Mouse (Mus musculus): ENCODE results near the gene Snd1. TPM values are rescaled to one million over a fixed set of nuclear protein-coding genes. Genes with fewer than 3 reads are reported as not detected.
A peak's percentile ranks its signal among the peaks of the same experiment; 100 is the strongest.

The Snd1 gene
- polyA plus RNA-seq, 2 experiments = 104 to 120 TPM

GRCm38 (mm10) chr6:28854598-28854997, 379.7 kb downstream of the Snd1 start:
- no peaks in the 10 kb centered on the region for H3K36me3 ChIP-seq (ENCODE audit: control insufficient read depth, insufficient read depth, low read length)
- DNase-seq (ENCODE audit: low spot score) (no peak), ATAC-seq (ENCODE audit: low FRiP score, low read depth) (no peak)
- H3K4me2 ChIP-seq (replicated peaks; ENCODE audit: low read depth, low read length, severe bottlenecking) = peak overlapping the region; percentile 7; the same call in 1 of the 2 replicates
- no peaks in the 10 kb centered on the region for H3K27me3 ChIP-seq (ENCODE audit: control insufficient read depth, insufficient read depth, low read length)
- H3K9ac ChIP-seq (ENCODE audit: low read depth, low read length, severe bottlenecking) = no peak overlapping the region
- no peak overlapping the region for H3K4me3 ChIP-seq (replicated peaks; ENCODE audit: low read length)
- peaks cover 42% of the 10 kb centered on the region for H3K4me1 ChIP-seq (ENCODE audit: control insufficient read depth, insufficient read depth, low read length)
- H3K27ac ChIP-seq (replicated peaks; ENCODE audit: low read depth, low read length) = no peak overlapping the region
- WGBS = 17% methylated on average over 8 of the region's 8 CpGs
- TF ChIP-seq POLR2A (IDR thresholded peaks at IDR 0.05; ENCODE audit: borderline replicate concordance, extremely low read depth, insufficient read depth, insufficient read length) = no peak
- no peaks in the 10 kb centered on the region for H3K9me3 ChIP-seq (ENCODE audit: control insufficient read depth, low read length)

- Histone ChIP-seq H3K27me3 (ENCODE audit: control insufficient read depth, insufficient read depth, low read length) (no peaks in the 10 kb centered on the region), H3K36me3 (ENCODE audit: control insufficient read depth, insufficient read depth, low read length) (no peaks in the 10 kb centered on the region), H3K4me2 (replicated peaks; ENCODE audit: low read depth, low read length, severe bottlenecking) (no peak overlapping the region), H3K4me3 (replicated peaks; ENCODE audit: low read length) (no peak overlapping the region), H3K4me1 (ENCODE audit: control insufficient read depth, insufficient read depth, low read length) (peaks cover 42% of the 10 kb centered on the region), H3K9me3 (ENCODE audit: control insufficient read depth, low read length) (no peaks in the 10 kb centered on the region), H3K9ac (ENCODE audit: low read depth, low read length, severe bottlenecking) (no peak overlapping the region), H3K27ac (replicated peaks; ENCODE audit: low read depth, low read length) (no peak overlapping the region)
- ATAC-seq (ENCODE audit: low FRiP score, low read depth) = no peak
- DNase-seq (ENCODE audit: low spot score) = no peak
- 21% methylated on average over 3 of the region's 3 CpGs for WGBS
- no peak for TF ChIP-seq POLR2A (IDR thresholded peaks at IDR 0.05; ENCODE audit: borderline replicate concordance, extremely low read depth, insufficient read depth, insufficient read length)
Observed at GRCm38 (mm10) chr6:28855442-28855841, 380.5 kb downstream of the Snd1 start.

GRCm38 (mm10) chr6:28856789-28857188, 381.9 kb downstream of the Snd1 start:
- H3K4me3 ChIP-seq (replicated peaks; ENCODE audit: low read length) = no peak overlapping the region
- no peak overlapping the region for H3K27ac ChIP-seq (replicated peaks; ENCODE audit: low read depth, low read length)
- H3K9me3 ChIP-seq (ENCODE audit: control insufficient read depth, low read length) = no peaks in the 10 kb centered on the region
- no peaks in the 10 kb centered on the region for H3K27me3 ChIP-seq (ENCODE audit: control insufficient read depth, insufficient read depth, low read length)
- DNase-seq (ENCODE audit: low spot score) (no peak), ATAC-seq (ENCODE audit: low FRiP score, low read depth) (no peak)
- no peak overlapping the region for H3K9ac ChIP-seq (ENCODE audit: low read depth, low read length, severe bottlenecking)
- WGBS = 80% methylated on average over 4 of the region's 4 CpGs
- H3K4me1 ChIP-seq (ENCODE audit: control insufficient read depth, insufficient read depth, low read length) = peaks cover 42% of the 10 kb centered on the region
- H3K4me2 ChIP-seq (replicated peaks; ENCODE audit: low read depth, low read length, severe bottlenecking) = no peak overlapping the region
- H3K36me3 ChIP-seq (ENCODE audit: control insufficient read depth, insufficient read depth, low read length) = no peaks in the 10 kb centered on the region
- no peak for TF ChIP-seq POLR2A (IDR thresholded peaks at IDR 0.05; ENCODE audit: borderline replicate concordance, extremely low read depth, insufficient read depth, insufficient read length)

- no peak for TF ChIP-seq POLR2A (IDR thresholded peaks at IDR 0.05; ENCODE audit: borderline replicate concordance, extremely low read depth, insufficient read depth, insufficient read length)
- Histone ChIP-seq H3K4me2 (replicated peaks; ENCODE audit: low read depth, low read length, severe bottlenecking) (no peak overlapping the region), H3K36me3 (ENCODE audit: control insufficient read depth, insufficient read depth, low read length) (no peaks in the 10 kb centered on the region), H3K4me1 (ENCODE audit: control insufficient read depth, insufficient read depth, low read length) (peaks cover 39% of the 10 kb centered on the region), H3K9me3 (ENCODE audit: control insufficient read depth, low read length) (no peaks in the 10 kb centered on the region), H3K27ac (replicated peaks; ENCODE audit: low read depth, low read length) (no peak overlapping the region), H3K4me3 (replicated peaks; ENCODE audit: low read length) (no peak overlapping the region), H3K27me3 (ENCODE audit: control insufficient read depth, insufficient read depth, low read length) (no peaks in the 10 kb centered on the region), H3K9ac (ENCODE audit: low read depth, low read length, severe bottlenecking) (no peak overlapping the region)
- 75% methylated on average over 2 of the region's 2 CpGs for WGBS
- ATAC-seq (ENCODE audit: low FRiP score, low read depth) (no peak), DNase-seq (ENCODE audit: low spot score) (peak; percentile 45)
Observed at GRCm38 (mm10) chr6:28857198-28858180, 382.6 kb downstream of the Snd1 start.

- Histone ChIP-seq H3K36me3 (ENCODE audit: control insufficient read depth, insufficient read depth, low read length) (no peaks in the 10 kb centered on the region), H3K4me3 (replicated peaks; ENCODE audit: low read length) (no peak overlapping the region), H3K27me3 (ENCODE audit: control insufficient read depth, insufficient read depth, low read length) (no peaks in the 10 kb centered on the region), H3K27ac (replicated peaks; ENCODE audit: low read depth, low read length) (no peak overlapping the region), H3K4me2 (replicated peaks; ENCODE audit: low read depth, low read length, severe bottlenecking) (no peak overlapping the region), H3K9ac (ENCODE audit: low read depth, low read length, severe bottlenecking) (no peak overlapping the region), H3K4me1 (ENCODE audit: control insufficient read depth, insufficient read depth, low read length) (peaks cover 26% of the 10 kb centered on the region), H3K9me3 (ENCODE audit: control insufficient read depth, low read length) (no peaks in the 10 kb centered on the region)
- WGBS = 80% methylated on average over 2 of the region's 2 CpGs
- ATAC-seq (ENCODE audit: low FRiP score, low read depth) = no peak
- TF ChIP-seq POLR2A (IDR thresholded peaks at IDR 0.05; ENCODE audit: borderline replicate concordance, extremely low read depth, insufficient read depth, insufficient read length) = no peak
- no peak for DNase-seq (ENCODE audit: low spot score)
Observed at GRCm38 (mm10) chr6:28859094-28859493, 384.2 kb downstream of the Snd1 start.
